Mouse (Mus musculus) kidney, adult 8-10 months (tissue): ENCODE results near the gene Ubxn6.
"Not testable (repeated sequence)": the region's sequence is repeated elsewhere in the genome, so short reads cannot be mapped to it uniquely, and the experiment has no call there.

Experiments
- DNase-seq, 2 experiments: peaks; one replicate each; pipeline ENCODE4 v3.0.0; 2022

The Ubxn6 gene

DNA sequence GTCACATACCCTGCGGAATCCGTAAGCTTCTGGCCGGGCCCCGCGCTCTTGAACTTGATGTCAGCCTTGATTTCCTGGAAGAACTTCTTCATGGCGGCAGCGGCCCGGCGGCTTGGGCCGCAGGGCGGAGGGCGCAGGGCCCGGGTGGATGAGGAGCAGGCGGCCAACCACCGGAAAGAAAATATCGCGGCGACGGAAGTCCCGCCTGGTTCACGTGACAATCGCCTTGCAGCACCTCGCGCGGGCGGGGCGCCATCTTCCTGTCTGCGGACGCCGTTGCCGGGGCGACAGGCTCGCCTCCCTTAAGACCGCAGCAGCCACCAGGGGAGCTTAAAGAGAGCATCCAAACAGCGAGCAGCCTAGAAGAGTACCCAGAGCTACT is at the start of gene Ubxn6:
Gene Ubxn6, minus strand, starts transcription at position 202 of the 382 bp plus-strand sequence.
- peak; percentile 96 to 97 for DNase-seq

DNA sequence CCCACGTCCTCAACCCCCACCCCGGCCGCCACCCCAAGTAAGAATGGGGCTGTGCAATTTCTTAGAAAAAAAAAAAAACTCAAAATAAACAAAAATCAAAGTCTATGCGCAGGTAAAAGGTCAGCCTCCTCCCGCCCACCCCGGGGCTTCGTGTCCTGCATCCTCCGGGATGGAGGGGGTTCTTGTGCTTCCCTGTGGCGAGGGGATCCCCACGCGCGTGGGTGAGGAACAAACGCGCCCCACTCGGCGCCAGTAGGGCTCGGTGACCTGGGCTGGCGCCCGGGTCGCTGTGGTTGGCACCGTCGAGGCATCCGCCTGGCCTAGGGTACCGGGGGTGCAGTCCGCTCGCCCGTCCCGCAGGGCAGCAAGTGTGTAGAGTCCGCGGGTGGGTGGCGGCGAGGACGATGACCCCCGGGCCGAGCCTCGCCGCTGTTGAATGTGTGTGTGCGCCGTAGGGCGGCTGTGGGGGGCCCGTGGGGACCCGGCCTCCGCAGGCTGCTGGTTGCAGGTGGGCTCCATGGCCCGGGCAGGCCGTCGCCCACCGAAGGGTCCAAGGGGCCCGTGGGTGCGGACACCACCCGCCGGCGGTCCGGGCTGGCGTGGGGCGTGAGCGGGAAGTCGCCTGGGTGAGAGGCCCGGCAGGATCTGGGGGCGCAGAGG is 49.0 kb upstream of the Ubxn6 start:
- no peak for DNase-seq

DNA sequence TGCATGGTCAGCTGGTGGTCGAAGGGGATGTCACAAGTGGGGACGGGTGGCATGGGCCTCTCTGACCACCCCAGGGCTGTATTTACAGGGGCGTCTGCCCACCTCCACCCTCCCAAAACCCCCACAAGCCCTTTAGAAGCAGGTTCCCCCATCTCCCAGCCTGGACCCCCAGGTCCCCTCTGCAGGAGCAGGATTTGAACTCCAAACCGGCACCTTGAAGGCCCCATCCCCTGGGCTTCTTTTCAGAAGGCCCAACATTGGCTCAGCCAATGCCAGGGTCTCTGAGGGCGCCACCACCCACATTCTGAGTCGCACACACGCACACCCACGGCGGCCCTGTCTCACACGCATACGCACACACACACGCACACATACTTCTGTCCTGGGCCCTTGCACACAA is 48.3 kb upstream of the Ubxn6 start:
- no peak for DNase-seq

DNA sequence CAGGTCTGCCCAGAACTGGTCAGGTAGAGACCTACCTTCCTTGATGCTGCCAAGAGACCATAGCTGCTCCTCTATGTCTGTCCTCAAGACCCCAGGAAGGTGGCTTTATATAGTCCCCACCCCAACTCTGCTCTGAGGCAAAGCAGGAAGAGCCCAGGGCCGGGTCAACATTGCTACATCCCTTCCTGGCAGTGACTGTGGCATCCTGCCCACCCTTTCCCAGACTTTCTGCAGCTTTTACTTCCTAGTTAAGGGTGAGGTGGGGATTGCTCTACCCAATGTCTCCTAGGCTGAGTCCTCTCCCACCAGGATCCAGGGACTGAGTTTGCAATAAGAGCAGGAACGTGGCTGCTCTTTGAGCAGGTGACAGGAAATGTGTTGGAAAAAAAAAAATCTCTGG is 47.0 kb upstream of the Ubxn6 start, which contains the start of gene Lrg1:
Gene Lrg1, minus strand, starts transcription at position 176 of the 400 bp plus-strand sequence.
- DNase-seq, result no peak

DNA sequence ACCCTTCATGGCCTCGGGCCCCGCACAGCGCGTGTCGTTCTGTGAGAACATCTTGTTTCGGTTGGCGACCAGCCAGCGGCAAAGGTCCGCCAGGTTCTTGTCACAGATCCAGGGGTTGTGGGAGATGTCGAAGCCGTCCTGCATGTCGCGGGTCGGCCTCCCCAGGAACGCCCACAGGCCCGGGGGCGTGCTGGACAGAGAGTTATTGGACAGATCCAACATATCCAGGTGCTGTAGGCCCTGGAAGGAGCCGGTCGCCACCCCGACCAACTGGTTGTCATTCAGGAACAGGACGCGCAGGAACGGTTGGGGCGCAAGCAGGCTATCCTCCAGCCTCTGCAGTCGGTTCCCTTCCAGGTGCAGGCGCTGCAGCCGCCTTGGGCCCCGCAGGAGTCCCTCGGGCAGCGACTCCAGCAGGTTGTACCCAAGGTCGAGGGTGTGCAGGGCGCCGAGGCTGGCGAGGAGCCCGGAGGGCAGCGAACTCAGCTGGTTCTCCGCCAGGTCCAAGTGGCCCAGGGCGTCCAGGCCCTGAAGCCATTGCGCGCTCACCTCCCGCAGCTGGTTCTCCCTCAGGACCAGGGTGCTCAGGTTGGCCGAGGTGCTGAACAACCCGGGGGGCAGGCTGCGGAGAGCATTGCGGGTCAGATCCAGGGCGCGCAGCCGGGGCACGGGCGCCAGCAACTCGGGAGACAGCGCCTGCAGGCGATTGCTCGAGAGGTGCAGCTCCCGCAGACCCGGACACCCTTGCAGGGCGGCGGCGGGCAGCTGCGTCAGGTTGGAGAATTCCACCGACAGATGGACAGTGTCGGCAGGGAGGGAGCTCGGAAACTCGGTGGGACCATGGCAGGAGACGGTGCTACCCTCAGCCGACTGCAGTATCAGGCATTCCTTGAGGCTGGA is 45.4 kb upstream of the Ubxn6 start:
- DNase-seq, result peak; percentile 82 to 84

DNA sequence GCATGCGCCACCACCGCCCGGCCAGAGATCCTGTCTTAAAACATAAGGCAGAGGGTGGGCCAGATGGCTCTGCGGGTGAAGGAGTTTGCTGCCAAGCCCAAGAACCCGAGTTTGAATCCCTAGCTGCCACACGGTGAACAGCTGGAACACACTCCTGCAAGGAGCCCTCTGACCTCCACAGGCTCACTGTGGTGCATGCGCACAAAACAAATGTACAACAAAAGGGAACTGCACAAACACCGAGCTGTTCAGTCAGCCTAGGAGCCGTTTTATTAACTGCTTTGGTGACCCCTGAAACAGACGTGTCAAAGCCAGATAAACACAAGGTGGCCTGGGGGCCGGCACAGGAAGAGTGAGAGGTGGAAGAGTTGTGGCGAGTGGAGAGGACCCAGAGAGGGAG is 44.6 kb upstream of the Ubxn6 start:
- DNase-seq, result no peak

DNA sequence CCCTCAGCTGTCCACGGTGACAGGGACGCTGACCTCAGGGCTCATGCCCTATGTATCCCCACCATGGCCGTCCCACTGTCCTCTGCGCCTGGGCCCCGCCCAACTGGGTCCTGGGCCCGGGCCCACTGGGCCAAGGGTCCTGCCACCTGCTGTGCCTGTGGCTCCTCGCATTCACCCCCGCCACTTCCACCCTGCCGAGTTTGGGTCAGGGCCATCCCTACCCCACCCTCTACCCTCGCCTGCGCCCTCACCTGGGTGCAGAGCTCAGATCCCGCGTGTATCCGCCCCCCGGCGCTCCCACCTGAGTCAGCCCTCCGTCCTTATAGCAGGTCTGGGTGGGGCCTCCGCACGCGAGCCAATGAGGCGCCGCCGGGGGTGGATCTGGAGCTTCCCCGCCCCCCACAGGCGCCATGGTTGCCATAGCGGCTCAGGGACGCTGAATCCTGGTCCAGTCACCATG is 42.5 kb upstream of the Ubxn6 start, which contains the start of gene Plin5:
Gene Plin5, minus strand, starts transcription at position 346 of the 460 bp plus-strand sequence.
- peak; percentile 74 to 85 for DNase-seq

DNA sequence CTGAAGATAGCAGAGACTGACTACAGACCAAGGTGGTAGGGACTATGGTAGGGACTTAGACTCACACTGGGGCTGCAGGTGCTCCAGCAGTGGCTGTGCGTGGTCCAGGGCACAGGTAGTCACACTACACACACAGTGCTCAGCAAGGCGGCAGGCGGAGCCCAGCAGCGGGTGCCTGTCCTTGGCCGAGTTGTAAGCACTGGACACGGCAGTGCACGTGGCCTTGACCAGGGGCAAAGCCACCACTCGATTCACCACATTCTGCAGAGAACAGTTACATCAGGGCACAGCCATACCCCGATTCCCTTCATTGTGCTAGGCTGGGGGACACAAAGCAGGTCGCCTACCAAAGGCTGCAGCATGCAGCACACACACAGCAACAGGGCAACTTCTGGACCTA is 41.4 kb upstream of the Ubxn6 start:
- DNase-seq, result no peak

DNA sequence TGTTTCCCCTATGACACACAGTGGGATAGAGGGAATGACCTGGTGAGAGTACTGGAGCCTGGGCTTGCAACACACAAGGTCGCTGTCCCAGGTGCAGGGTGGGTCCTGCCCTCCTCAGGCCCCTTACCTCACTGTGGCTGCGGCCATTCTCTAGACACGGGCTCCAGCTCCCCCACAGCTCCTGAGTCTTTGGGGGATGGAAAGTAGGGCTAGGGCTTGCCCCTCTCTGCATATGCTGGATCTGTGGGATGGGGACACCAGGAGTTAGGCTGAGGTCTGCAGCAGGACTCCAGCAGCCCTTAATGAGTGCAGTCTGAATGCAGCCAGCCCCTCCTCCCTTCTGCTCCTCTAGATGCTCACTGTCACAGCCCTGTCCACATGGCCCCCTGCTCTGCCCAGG is 37.9 kb upstream of the Ubxn6 start:
- DNase-seq, result no peak

DNA sequence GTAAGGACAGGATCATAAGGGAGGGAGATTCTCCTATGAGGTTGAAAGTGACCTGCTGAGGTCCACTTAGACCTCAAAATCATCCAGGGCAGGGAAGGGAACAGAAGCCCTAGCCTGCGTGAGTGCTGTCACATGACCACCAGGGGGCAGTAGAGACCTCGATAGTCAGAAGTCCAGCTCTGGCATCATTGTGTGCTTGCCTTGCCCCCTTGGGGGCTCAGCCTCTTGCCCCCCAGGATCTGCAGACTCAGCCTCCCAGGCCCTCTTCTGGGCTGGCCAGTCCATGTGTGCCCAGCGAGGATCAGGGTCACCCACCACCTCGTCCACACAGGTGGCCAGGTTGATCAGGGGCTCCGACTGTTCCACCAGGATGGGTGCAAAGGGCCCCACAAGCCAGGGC is 37.0 kb upstream of the Ubxn6 start:
- peak in 1 of 2 experiments; percentile 66 for DNase-seq

DNA sequence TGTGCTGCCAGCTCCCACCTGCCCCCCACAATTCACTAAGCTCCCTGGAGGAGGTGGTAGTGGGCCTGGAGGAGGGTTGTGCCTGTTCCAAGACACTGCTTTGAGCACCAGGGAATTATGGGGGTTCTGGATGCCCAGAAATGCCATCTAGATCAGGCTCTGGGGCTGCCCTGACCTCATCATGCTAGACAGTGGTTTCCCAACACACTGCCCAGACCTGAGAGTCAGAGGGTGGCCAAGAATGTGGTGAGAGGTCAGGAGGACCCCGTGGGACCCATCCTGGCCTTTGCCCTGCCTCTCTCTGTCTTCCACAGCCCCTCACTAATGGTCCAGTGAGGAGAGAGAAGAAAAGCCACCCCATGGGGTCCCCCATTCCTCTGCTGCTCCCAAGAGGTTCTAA is 36.2 kb upstream of the Ubxn6 start:
- DNase-seq, result no peak

DNA sequence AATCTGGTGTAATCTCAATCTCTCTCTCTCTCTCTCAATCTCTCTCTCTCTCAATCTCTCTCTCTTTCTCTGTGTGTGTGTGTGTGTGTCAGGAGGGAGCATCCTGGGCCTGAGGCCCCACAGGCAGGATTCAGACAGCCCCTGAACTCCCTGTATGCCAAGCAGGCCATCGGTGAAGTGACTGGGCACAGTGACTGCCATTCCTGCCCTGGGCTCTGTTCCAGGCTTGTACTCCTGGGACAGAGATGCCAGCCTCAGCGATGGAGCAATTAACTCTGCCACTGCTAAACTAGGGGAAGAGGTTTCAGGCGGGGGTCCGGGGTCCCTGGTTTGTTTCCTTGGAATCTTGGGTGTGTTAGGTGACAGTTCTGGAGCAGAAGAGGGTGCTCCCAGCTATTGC is 35.7 kb upstream of the Ubxn6 start:
- DNase-seq, result no peak

DNA sequence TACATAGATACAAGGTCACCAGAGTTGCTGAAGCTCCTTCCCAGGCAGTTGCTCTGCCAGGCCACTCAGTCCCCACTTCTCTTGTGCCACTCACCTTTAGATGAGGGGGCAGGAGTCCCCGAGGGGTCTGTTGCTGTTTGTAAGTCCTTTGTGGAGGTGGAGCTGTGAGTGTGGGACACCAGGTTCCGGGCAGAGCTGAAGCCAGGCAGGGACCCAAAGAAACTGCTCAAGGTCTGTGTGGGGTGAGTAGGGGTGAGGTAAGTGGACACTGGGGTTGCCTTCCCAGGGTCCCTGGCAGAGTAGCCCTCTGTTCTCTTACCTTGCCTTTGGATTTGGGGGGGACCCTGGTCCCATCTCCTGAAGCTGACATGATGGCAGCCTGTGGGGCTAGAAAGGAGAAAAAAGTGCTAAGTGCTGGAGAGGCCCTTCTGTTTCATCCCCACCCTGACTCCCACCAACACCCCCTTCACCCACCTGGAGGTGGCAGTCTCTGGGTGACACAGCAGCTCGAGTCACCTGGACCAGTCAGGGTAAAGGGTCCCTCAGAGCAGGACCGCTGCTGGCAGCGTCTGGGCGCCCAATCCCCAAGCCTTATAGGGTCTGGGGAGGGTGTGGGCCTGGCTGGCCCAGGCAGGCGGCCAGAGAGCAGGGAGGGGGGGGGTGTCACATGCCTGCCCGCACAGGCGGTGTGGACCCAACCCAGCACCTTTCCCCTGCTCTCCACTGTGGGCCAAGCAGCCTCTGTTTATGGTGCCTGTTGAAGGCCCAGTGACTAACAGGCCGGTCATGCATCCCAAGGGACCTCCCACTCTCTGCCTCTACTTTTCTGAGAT is 34.6 kb upstream of the Ubxn6 start, which contains the start of gene Plin4:
Gene Plin4, minus strand, starts transcription at position 585 of the 833 bp plus-strand sequence.
- no peak for DNase-seq

DNA sequence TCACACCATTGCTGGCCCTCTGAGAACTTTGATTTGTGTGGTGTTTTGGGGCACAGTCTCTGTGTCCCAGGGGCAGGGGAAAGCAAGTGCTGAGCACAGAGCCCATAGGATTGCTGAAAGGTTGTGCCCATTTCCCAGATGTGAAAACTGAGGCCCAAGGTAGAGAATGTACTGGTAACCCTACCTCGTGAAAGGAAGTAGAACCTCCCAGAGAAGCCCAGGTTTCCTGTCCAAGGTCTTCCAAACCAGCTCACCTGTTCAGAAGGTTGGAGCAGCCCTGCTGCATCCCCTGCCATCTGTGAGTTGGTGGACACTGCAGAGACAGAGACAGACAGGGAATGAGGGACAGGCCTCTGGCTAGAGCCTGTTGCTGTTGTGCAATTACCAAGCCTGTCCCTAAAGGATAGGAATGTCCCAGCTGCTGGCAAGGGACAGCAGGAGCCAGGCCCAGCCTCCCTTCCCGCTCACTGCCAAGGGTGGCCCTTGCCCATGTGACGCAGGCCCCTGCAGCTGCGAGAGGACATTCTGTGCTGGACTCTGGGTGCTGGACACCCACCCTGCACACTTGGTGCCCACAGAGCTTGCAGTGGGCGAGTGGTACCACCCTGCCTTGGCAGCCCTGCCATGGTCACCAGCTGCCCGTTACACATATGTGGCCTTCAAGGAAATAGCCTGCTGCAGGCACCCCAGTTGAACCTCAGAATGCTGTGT is 33.7 kb upstream of the Ubxn6 start:
- DNase-seq, result no peak

DNA sequence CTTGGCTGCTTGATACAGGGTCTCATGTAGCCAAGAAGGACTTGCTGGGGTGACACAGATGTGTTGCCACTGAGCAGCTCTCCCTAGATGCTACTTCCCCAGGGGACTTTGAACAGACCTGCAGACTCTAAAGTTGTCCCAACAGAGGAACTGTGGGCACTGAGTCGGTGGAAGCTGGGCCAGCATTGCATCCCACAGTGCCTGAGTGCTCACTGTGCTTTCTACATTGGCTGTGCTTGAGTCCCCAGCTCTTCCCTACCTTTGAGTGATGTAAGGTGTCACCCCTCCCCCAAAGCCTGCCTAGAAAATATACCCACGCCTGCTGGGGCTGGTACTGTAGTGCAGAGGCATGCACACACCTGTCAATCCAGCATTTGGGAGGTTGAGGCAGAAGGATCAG is 32.9 kb upstream of the Ubxn6 start:
- no peak for DNase-seq

DNA sequence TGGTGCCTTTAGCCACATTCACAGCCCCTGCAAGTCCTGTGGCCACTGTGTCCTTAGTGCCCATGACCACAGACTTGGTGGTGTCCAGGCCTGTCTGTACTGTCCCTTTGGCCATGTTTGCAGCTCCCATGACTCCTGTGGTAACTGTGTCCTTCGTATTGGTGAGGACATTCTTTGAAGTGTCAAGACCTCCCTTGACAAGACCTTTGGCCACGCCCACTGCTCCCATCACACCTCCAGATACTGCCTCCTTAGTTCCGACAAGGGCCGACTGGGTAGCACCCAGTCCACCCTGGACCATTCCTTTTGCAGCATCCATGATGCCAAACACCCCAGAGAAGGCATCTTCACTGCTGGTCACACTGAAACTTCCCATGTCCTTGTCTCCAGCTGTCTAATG is 32.2 kb upstream of the Ubxn6 start:
- no peak for DNase-seq

DNA sequence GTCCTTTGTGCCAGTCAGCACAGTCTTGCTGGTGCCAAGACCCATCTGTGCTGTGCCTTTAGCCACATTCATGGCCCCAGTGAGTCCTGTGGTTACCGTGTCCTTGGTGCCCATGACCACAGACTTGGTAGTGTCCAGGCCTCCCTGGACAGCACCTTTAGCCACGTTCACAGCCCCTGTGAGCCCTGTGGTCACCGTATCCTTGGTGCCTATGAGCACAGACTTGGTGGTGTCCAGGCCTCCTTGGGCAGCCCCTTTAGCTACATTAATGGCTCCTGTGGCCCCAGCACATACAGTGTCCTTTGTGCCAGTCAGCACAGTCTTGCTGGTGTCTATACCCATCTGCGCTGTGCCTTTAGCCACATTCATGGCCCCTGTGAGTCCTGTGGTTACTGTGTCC is 31.6 kb upstream of the Ubxn6 start:
- DNase-seq, result not testable (repeated sequence)

DNA sequence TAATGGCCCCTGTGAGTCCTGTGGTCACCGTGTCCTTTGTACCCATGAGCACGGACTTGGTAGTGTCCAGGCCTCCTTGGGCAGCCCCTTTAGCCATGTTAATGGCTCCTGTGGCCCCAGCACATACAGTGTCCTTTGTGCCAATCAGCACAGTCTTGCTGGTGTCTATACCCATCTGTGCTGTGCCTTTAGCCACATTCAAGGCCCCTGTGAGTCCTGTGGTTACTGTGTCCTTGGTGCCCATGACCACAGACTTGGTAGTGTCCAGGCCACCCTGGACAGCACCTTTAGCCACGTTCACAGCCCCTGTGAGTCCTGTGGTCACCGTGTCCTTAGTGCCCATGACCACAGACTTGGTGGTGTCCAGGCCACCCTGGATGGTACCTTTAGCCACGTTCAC is 30.0 kb upstream of the Ubxn6 start:
- DNase-seq, result not testable (repeated sequence)

DNA sequence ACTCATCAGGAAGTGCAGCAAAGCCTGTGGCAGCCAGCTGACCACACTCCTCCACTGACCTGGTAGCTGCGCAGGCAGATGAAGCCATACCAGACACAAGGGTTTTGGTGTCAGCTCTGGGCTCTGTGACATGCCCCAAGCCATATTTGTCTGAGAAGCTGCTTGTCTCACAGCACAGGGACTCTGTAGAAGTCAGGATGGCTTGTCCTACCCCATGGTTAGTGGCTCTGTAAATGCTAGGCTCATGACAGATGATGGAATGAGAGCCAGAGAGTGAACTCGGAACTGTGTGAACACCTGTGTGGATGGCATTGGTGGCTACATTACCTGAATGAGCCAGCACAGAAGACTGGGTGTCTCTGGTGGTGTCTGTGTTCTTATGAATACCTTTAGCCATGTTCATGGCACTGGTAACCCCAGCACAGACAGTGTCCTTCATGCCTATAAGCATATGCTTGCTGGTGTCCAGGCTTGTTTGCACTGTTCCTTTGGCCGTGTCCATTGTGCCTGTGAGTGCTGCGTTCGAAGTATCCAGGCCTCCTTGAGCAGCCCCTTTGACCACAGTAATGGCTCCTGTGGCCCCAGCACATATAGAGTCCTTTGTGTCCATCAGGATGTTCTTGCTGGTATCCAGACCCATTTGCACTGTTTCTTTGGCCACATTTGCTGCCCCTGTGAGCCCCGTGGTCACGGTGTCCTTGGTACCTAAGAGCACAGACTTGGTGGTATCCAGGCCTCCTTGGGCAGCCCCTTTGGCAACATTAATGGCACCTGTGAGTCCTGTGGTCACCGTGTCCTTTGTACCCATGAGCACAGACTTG is 28.8 kb upstream of the Ubxn6 start:
- DNase-seq, result no peak

DNA sequence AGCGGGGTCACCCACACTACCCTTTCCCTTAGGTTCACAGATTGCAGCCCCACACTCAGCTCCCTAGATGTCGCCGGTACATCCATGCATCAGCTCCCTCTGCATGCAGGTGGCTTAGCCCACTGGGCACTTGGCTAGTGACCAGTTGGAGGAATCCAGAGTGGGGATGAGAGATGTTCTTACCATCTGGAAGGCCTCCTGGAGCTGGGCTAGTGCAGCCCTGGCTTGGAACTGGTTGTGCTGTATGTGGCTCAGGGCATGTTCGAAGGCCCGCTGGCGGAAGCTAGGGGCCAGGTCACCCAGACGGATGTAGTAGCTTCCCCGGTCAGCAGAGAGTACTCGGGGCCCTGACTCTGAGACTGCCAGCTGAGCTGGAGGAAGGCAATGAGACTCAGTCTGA is 28.1 kb upstream of the Ubxn6 start:
- DNase-seq, result no peak

DNA sequence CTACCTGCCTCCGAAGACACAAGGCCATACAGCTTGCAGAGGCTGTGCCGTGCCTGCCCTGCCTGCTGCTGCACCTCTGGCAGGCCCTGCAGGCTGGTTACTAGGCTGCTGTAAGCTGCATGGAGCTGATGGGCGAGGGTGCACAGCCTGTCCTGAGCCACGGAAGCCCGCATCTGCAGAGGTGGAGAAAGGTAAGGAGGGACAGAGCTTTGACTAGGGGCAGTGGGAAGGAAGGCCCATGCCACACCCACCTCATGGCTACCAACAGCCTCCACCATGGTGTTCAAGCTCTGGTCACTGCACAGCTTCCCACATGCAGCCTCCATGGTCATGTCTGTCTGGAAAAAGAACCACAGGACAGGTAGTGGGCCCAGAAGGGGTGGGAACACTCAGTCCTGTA is 27.3 kb upstream of the Ubxn6 start:
- no peak for DNase-seq

DNA sequence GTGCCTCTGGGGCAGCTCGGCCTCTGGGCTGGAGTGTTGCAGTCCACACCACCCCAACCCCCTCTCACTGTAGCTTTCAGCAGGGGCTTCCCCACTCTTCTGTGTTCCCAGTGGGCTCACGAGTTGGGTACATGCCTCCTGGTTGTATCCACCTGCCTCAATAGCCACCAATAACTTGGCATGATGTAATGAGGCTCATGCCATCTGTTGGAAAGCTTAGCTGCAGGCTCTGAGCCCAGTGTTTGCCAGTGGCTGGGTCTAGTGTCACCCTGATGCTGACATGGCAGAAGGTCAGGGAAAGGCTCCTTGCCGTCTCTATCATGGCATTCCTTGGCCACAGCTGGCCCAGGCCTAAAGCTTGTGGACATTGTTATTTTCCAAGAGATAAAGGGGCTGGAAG is 26.0 kb upstream of the Ubxn6 start:
- no peak for DNase-seq
